ENCODE assay signal across 9 mouse cellular contexts in the genomic region with DNA sequence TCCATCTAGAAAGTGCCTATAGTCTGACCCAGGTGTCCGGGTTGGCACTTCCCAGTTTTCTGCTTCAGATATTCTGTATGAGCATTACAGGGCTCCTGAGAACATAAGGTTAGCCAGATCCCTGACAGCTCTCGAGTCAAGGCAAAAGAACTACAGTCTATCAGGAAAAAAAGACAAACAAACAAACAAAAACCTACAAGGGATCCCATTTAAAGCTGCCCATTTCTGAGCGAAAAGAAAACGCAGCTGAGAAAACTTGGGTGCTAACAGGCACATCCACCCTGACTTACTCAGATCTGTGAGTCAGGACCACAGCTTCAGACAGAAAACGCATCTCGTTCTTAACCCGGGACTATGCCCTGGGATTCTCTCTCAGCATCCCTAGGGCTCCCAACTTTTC. TPM values are rescaled to one million over a fixed set of nuclear protein-coding genes. Genes with fewer than 3 reads are reported as not detected.
DNase-seq lines count a peak whose midpoint lies in the region; ATAC-seq lines count a peak whose summit lies in the region.
"Had no signal": no experiment of that assay in that cellular context is flagged by ENCODE, and none has a peak within 500 bp of the region (broad histone marks: within the 10 kb centered on the region; RNA-seq: fewer than 3 reads in every experiment).

No protein-coding gene starts in this region.

- H3K4me1 ChIP-seq in erythroblast, embryonic 14.5 days (ENCODE audit: control insufficient read depth), result peaks cover 40% of the 10 kb centered on the region
- H3K4me1 ChIP-seq in liver, embryonic 12.5 days, result peaks cover 45% of the 10 kb centered on the region

- H3K4me2 ChIP-seq in liver, embryonic 12.5 days, result peak overlapping the region; percentile 87

- H3K27ac ChIP-seq in liver, embryonic 12.5 days, result no peak overlapping the region

- H3K9me3 ChIP-seq in erythroblast, embryonic 14.5 days (ENCODE audit: control insufficient read depth, low read length), result no peaks in the 10 kb centered on the region
- H3K9me3 ChIP-seq in liver, embryonic 12.5 days (replicated peaks), result no peaks in the 10 kb centered on the region

- DNase-seq in retina, postnatal 1 day, result peak; percentile 28
- no peak for DNase-seq in retina, embryonic 14.5 days (ENCODE audit: low spot score)
- DNase-seq in urinary bladder, adult 18-20 months (ENCODE audit: low spot score in 2 of 2), result no peak
- DNase-seq in layer of hippocampus, adult 18-20 months (ENCODE audit: low spot score in 2 of 2), result no peak
- no peak for DNase-seq in left cerebral cortex, postnatal 36 days (ENCODE audit: low spot score in 2 of 2)
- DNase-seq: gastrocnemius, postnatal 25 days had no signal

- H3K36me3 ChIP-seq in erythroblast, embryonic 14.5 days (ENCODE audit: control insufficient read depth), result no peaks in the 10 kb centered on the region
- H3K36me3 ChIP-seq in liver, embryonic 12.5 days, result no peaks in the 10 kb centered on the region

- H3K9ac ChIP-seq in liver, embryonic 12.5 days, result peak overlapping the region; percentile 72

- no peak for ATAC-seq in erythroblast, adult 5-6 weeks (replicated peaks; ENCODE audit: low FRiP score, poor library complexity, severe bottlenecking)
- no peak for ATAC-seq in liver, embryonic 12.5 days

- H3K4me3 ChIP-seq in erythroblast, embryonic 14.5 days (replicated peaks), result peak overlapping the region; percentile 66
- peak overlapping the region; percentile 68 for H3K4me3 ChIP-seq in liver, embryonic 12.5 days

- intact Hi-C loops in left cerebral cortex, postnatal 36 days (cut with DNase I), result no loop called here

- H3K27me3 ChIP-seq in erythroblast, embryonic 14.5 days (ENCODE audit: control insufficient read depth), result peaks cover 24% of the 10 kb centered on the region
- H3K27me3 ChIP-seq in liver, embryonic 12.5 days (replicated peaks), result peaks cover 20% of the 10 kb centered on the region

- 17% methylated on average over 7 of the region's 7 CpGs for WGBS in liver, embryonic 12.5 days (ENCODE audit: insufficient replicate concordance)

RNA-seq across cellular contexts. Expression of a gene that starts 9.5 kb away (rescaled TPM):
- 0.02 TPM in 1 of 2 replicates, not detected in the other for polyA plus RNA-seq in erythroblast, embryonic 14.5 days (2012)
- 0.63 TPM in 1 of 2 replicates, not detected in the other for total RNA-seq in erythroblast, adult 5-6 weeks (2015; ENCODE audit: low replicate concordance)
- 0.28 TPM in 1 of 2 replicates, not detected in the other for total RNA-seq in erythroblast, adult 5-6 weeks (2017; ENCODE audit: low replicate concordance)
- polyA plus RNA-seq in liver, embryonic 12.5 days (2016; fragmentation: Nextera tagmentation; extraction: Ambion mirVana), result 1.2 and 1.3 TPM in 2 replicates
- 10 to 100 TPM; 11.2 to 12.1 TPM for total RNA-seq in layer of hippocampus, adult 18-20 months (2021)
- total RNA-seq in left cerebral cortex, postnatal 36 days (2021), result 10 to 100 TPM; 27.0 to 27.2 TPM
- total RNA-seq: gastrocnemius, postnatal 25 days had no signal

Comparison
In these comparisons a context has a peak if more than half of its experiments do, and no peak if none do; other contexts are left out.
1. RNA of a gene that starts 9.5 kb away (total RNA-seq): 27.0 to 27.2 TPM in left cerebral cortex, postnatal 36 days and 11.2 to 12.1 TPM in layer of hippocampus, adult 18-20 months; 0.28 to 0.63 TPM in erythroblast, adult 5-6 weeks; every median in the first group is over 4 times any median in the second.